Mouse (Mus musculus): ENCODE measurements at regions not wholly inside any gene's neighbourhood (a gene's known extent, or its start where the extent isn't known, plus 50 kb on each side); places are given as distances from the start of the nearest gene placed in this dataset.

GRCm38 (mm10) chr12:32489415-32490139 lies 111.1 kb downstream of the Ccdc71l start:
- no peak overlapping the region for H3K4me3 ChIP-seq (ENCODE audit: insufficient read depth, poor library complexity, severe bottlenecking)

GRCm38 (mm10) chr12:32504196-32504595 lies 125.7 kb downstream of the Ccdc71l start:
- H3K4me3 ChIP-seq (ENCODE audit: insufficient read depth, poor library complexity, severe bottlenecking), result no peak overlapping the region
- TF ChIP-seq FOSL1 (IDR thresholded peaks at IDR 0.05; ENCODE audit: insufficient read depth, low read length, poor library complexity, severe bottlenecking), result no peak
- no peak for TF ChIP-seq CTCF (IDR thresholded peaks at IDR 0.05; ENCODE audit: control insufficient read depth, insufficient read depth, insufficient read length)
- TF ChIP-seq CEBPB (IDR thresholded peaks at IDR 0.05; ENCODE audit: low read depth), result no peak
- no peak for TF ChIP-seq MYOD1 (IDR thresholded peaks at IDR 0.05; ENCODE audit: control insufficient read depth, insufficient read length, low read depth)
- TF ChIP-seq MYOG (IDR thresholded peaks at IDR 0.05; ENCODE audit: control insufficient read depth, extremely low read depth, insufficient read length), result no peak
- no peak for TF ChIP-seq MAX (IDR thresholded peaks at IDR 0.05)
- TF ChIP-seq USF1 (IDR thresholded peaks at IDR 0.05; ENCODE audit: low read depth), result no peak
- no peak overlapping the region for H3ac ChIP-seq (ENCODE audit: control insufficient read depth, insufficient read length, low read depth)
- no peaks in the 10 kb centered on the region for H3K79me3 ChIP-seq (ENCODE audit: low read depth)
- peaks cover 4% of the 10 kb centered on the region for H3K27me3 ChIP-seq (ENCODE audit: control insufficient read depth, insufficient read depth, insufficient read length)
- H3K79me2 ChIP-seq (ENCODE audit: control insufficient read depth, insufficient read depth), result no peaks in the 10 kb centered on the region
- H3K36me3 ChIP-seq (ENCODE audit: control insufficient read depth, insufficient read depth), result no peaks in the 10 kb centered on the region

More at GRCm38 (mm10) chr12:32489415-32490139, 111.1 kb downstream of the Ccdc71l start:
- no peaks in the 10 kb centered on the region for H3K36me3 ChIP-seq (ENCODE audit: control insufficient read depth, insufficient read depth)
- no peak overlapping the region for H3ac ChIP-seq (ENCODE audit: control insufficient read depth, insufficient read length, low read depth)
- no peaks in the 10 kb centered on the region for H3K79me3 ChIP-seq (ENCODE audit: low read depth)
- TF ChIP-seq FOSL1 (IDR thresholded peaks at IDR 0.05; ENCODE audit: insufficient read depth, low read length, poor library complexity, severe bottlenecking) (no peak), MYOG (IDR thresholded peaks at IDR 0.05; ENCODE audit: control insufficient read depth, extremely low read depth, insufficient read length) (no peak), MAX (IDR thresholded peaks at IDR 0.05) (no peak), MYOD1 (IDR thresholded peaks at IDR 0.05; ENCODE audit: control insufficient read depth, insufficient read length, low read depth) (no peak), USF1 (IDR thresholded peaks at IDR 0.05; ENCODE audit: low read depth) (no peak), CTCF (IDR thresholded peaks at IDR 0.05; ENCODE audit: control insufficient read depth, insufficient read depth, insufficient read length) (no peak), CEBPB (IDR thresholded peaks at IDR 0.05; ENCODE audit: low read depth) (no peak)
- H3K79me2 ChIP-seq (ENCODE audit: control insufficient read depth, insufficient read depth), result no peaks in the 10 kb centered on the region
- no peaks in the 10 kb centered on the region for H3K27me3 ChIP-seq (ENCODE audit: control insufficient read depth, insufficient read depth, insufficient read length)

- Histone ChIP-seq H3K79me3 (ENCODE audit: low read depth) (no peaks in the 10 kb centered on the region), H3K79me2 (ENCODE audit: control insufficient read depth, insufficient read depth) (no peaks in the 10 kb centered on the region), H3ac (ENCODE audit: control insufficient read depth, insufficient read length, low read depth) (no peak overlapping the region), H3K27me3 (ENCODE audit: control insufficient read depth, insufficient read depth, insufficient read length) (peaks cover 4% of the 10 kb centered on the region), H3K4me3 (ENCODE audit: insufficient read depth, poor library complexity, severe bottlenecking) (no peak overlapping the region), H3K36me3 (ENCODE audit: control insufficient read depth, insufficient read depth) (no peaks in the 10 kb centered on the region)
- TF ChIP-seq USF1 (IDR thresholded peaks at IDR 0.05; ENCODE audit: low read depth) (no peak), FOSL1 (IDR thresholded peaks at IDR 0.05; ENCODE audit: insufficient read depth, low read length, poor library complexity, severe bottlenecking) (no peak), CEBPB (IDR thresholded peaks at IDR 0.05; ENCODE audit: low read depth) (no peak), CTCF (IDR thresholded peaks at IDR 0.05; ENCODE audit: control insufficient read depth, insufficient read depth, insufficient read length) (no peak), MYOG (IDR thresholded peaks at IDR 0.05; ENCODE audit: control insufficient read depth, extremely low read depth, insufficient read length) (no peak), MAX (IDR thresholded peaks at IDR 0.05) (no peak), MYOD1 (IDR thresholded peaks at IDR 0.05; ENCODE audit: control insufficient read depth, insufficient read length, low read depth) (no peak)
These were observed 130.2 kb downstream of the Ccdc71l start for GRCm38 (mm10) chr12:32508671-32509070.

GRCm38 (mm10) chr12:32525586-32525985 lies 147.1 kb downstream of the Ccdc71l start:
- no peaks in the 10 kb centered on the region for H3K79me2 ChIP-seq (ENCODE audit: control insufficient read depth, insufficient read depth)
- H3K27me3 ChIP-seq (ENCODE audit: control insufficient read depth, insufficient read depth, insufficient read length), result no peaks in the 10 kb centered on the region
- no peaks in the 10 kb centered on the region for H3K36me3 ChIP-seq (ENCODE audit: control insufficient read depth, insufficient read depth)
- H3K4me3 ChIP-seq (ENCODE audit: insufficient read depth, poor library complexity, severe bottlenecking), result no peak overlapping the region
- no peaks in the 10 kb centered on the region for H3K79me3 ChIP-seq (ENCODE audit: low read depth)
- no peak overlapping the region for H3ac ChIP-seq (ENCODE audit: control insufficient read depth, insufficient read length, low read depth)
- TF ChIP-seq MYOD1 (IDR thresholded peaks at IDR 0.05; ENCODE audit: control insufficient read depth, insufficient read length, low read depth), result no peak

- H3K4me3 ChIP-seq (ENCODE audit: insufficient read depth, poor library complexity, severe bottlenecking), result no peak overlapping the region
- no peaks in the 10 kb centered on the region for H3K27me3 ChIP-seq (ENCODE audit: control insufficient read depth, insufficient read depth, insufficient read length)
- no peak overlapping the region for H3ac ChIP-seq (ENCODE audit: control insufficient read depth, insufficient read length, low read depth)
- no peak for TF ChIP-seq MYOG (IDR thresholded peaks at IDR 0.05; ENCODE audit: control insufficient read depth, extremely low read depth, insufficient read length)
- no peak for TF ChIP-seq FOSL1 (IDR thresholded peaks at IDR 0.05; ENCODE audit: insufficient read depth, low read length, poor library complexity, severe bottlenecking)
- H3K36me3 ChIP-seq (ENCODE audit: control insufficient read depth, insufficient read depth), result no peaks in the 10 kb centered on the region
- H3K79me3 ChIP-seq (ENCODE audit: low read depth), result no peaks in the 10 kb centered on the region
- H3K79me2 ChIP-seq (ENCODE audit: control insufficient read depth, insufficient read depth), result no peaks in the 10 kb centered on the region
These were observed 152.7 kb downstream of the Ccdc71l start for GRCm38 (mm10) chr12:32531216-32531615.

GRCm38 (mm10) chr12:32533641-32534040 lies 155.1 kb downstream of the Ccdc71l start:
- no peaks in the 10 kb centered on the region for H3K36me3 ChIP-seq (ENCODE audit: control insufficient read depth, insufficient read depth)
- H3K79me3 ChIP-seq (ENCODE audit: low read depth), result no peaks in the 10 kb centered on the region
- H3K27me3 ChIP-seq (ENCODE audit: control insufficient read depth, insufficient read depth, insufficient read length), result no peaks in the 10 kb centered on the region
- no peak overlapping the region for H3ac ChIP-seq (ENCODE audit: control insufficient read depth, insufficient read length, low read depth)
- no peak for TF ChIP-seq MYOD1 (IDR thresholded peaks at IDR 0.05; ENCODE audit: control insufficient read depth, insufficient read length, low read depth)
- no peak for TF ChIP-seq CEBPB (IDR thresholded peaks at IDR 0.05; ENCODE audit: low read depth)
- no peak for TF ChIP-seq FOSL1 (IDR thresholded peaks at IDR 0.05; ENCODE audit: insufficient read depth, low read length, poor library complexity, severe bottlenecking)
- no peak for TF ChIP-seq MYOG (IDR thresholded peaks at IDR 0.05; ENCODE audit: control insufficient read depth, extremely low read depth, insufficient read length)
- TF ChIP-seq MAX (IDR thresholded peaks at IDR 0.05), result no peak
- TF ChIP-seq USF1 (IDR thresholded peaks at IDR 0.05; ENCODE audit: low read depth), result no peak
- no peak for TF ChIP-seq CTCF (IDR thresholded peaks at IDR 0.05; ENCODE audit: control insufficient read depth, insufficient read depth, insufficient read length)
- H3K4me3 ChIP-seq (ENCODE audit: insufficient read depth, poor library complexity, severe bottlenecking), result no peak overlapping the region
- no peaks in the 10 kb centered on the region for H3K79me2 ChIP-seq (ENCODE audit: control insufficient read depth, insufficient read depth)
